ENCODE assay signal across 22 mouse cellular contexts in the genomic region with DNA sequence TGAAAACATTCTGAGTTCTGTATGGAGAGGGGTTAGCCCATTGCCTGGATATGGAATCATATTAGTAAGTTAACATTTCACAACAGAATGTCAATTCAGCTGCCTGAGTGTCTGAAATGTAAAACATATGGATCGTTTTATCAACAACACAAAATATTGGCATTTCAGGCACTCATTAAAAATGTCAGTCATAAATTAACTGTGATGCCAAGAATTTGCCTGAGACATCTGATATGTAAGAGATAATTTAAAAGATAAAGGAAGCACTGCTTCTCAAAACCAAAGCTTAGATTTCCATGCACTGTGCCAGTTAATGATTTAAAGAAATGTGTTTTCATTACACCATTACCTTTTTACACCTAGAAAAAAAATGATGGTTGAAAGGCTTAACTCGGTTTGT.
"Had no signal": no experiment of that assay in that cellular context is flagged by ENCODE, and none has a peak within 500 bp of the region (broad histone marks: within the 10 kb centered on the region; RNA-seq: fewer than 3 reads in every experiment).

No protein-coding gene starts in this region.

- H3K9ac ChIP-seq: limb, embryonic 13.5 days; liver, embryonic 12.5 days; liver, embryonic 15.5 days; lung, embryonic 15.5 days; midbrain, embryonic 13.5 days; neural tube, embryonic 13.5 days; stomach, embryonic 15.5 days had no signal

- DNase-seq: kidney, postnatal 25 days; liver; lung, adult 18-20 months; lung, postnatal 10 days; lung, postnatal 36 days; retina, postnatal 1 day; right cerebral cortex, postnatal 25 days; spleen, adult 18-20 months; thymus, postnatal 25 days had no signal

- H3K36me3 ChIP-seq: limb, embryonic 10.5 days; limb, embryonic 13.5 days; liver, embryonic 12.5 days; liver, embryonic 15.5 days; lung, embryonic 15.5 days; midbrain, embryonic 10.5 days; midbrain, embryonic 13.5 days; neural tube, embryonic 13.5 days; stomach, embryonic 15.5 days had no signal

- H3K4me3 ChIP-seq: limb, embryonic 10.5 days; limb, embryonic 13.5 days; liver, embryonic 12.5 days; liver, embryonic 15.5 days; lung, embryonic 15.5 days; megakaryocyte, embryonic 14.5 days; midbrain, embryonic 10.5 days; midbrain, embryonic 13.5 days; myocyte; neural tube, embryonic 13.5 days; stomach, embryonic 15.5 days had no signal

- ATAC-seq: liver, embryonic 12.5 days; midbrain, embryonic 13.5 days; midbrain, embryonic 16.5 days had no signal

- H3K9me3 ChIP-seq: limb, embryonic 10.5 days; limb, embryonic 13.5 days; liver, embryonic 12.5 days; liver, embryonic 15.5 days; lung, embryonic 15.5 days; megakaryocyte, embryonic 14.5 days; midbrain, embryonic 10.5 days; midbrain, embryonic 13.5 days; neural tube, embryonic 13.5 days; stomach, embryonic 15.5 days had no signal

- H3K27me3 ChIP-seq: limb, embryonic 13.5 days; liver, embryonic 12.5 days; liver, embryonic 15.5 days; lung, embryonic 15.5 days; megakaryocyte, embryonic 14.5 days; midbrain, embryonic 13.5 days; neural tube, embryonic 13.5 days; stomach, embryonic 15.5 days had no signal

- H3K4me1 ChIP-seq: limb, embryonic 10.5 days; limb, embryonic 13.5 days; liver, embryonic 12.5 days; liver, embryonic 15.5 days; lung, embryonic 15.5 days; megakaryocyte, embryonic 14.5 days; midbrain, embryonic 10.5 days; midbrain, embryonic 13.5 days; neural tube, embryonic 13.5 days; stomach, embryonic 15.5 days had no signal

- H3K4me2 ChIP-seq: limb, embryonic 13.5 days; liver, embryonic 12.5 days; liver, embryonic 15.5 days; lung, embryonic 15.5 days; midbrain, embryonic 13.5 days; neural tube, embryonic 13.5 days; stomach, embryonic 15.5 days had no signal

- H3K27ac ChIP-seq: kidney, postnatal 0 days; limb, embryonic 10.5 days; limb, embryonic 13.5 days; liver, embryonic 12.5 days; liver, embryonic 15.5 days; lung, embryonic 15.5 days; midbrain, embryonic 10.5 days; midbrain, embryonic 13.5 days; neural tube, embryonic 13.5 days; stomach, embryonic 15.5 days had no signal
